Mouse (Mus musculus) liver, postnatal 0 days (tissue): Measurements from ENCODE around the gene Suclg2. TPM values are rescaled to one million over a fixed set of nuclear protein-coding genes. Genes with fewer than 3 reads are reported as not detected.

ENCODE experiments used
- ATAC-seq: fragments of 200-750 bp; cut with Nextera tagmentation; 2 replicates; pipeline ENCODE4 v1.8.0; 2017; ENCODE audit warnings: mild to moderate bottlenecking, moderate library complexity
- DNase-seq: peaks from one replicate; pipeline ENCODE4 v3.0.0-alpha.2; 2016
- H3K27ac ChIP-seq: fragments of 300-500 bp; sonication (generic); 2 replicates; pipeline ENCODE4 v1.5.1; 2014; ENCODE audit warnings: antibody characterized with exemption, moderate library complexity, mild to moderate bottlenecking, low read depth
- H3K27me3 ChIP-seq: fragments of 300-500 bp; sonication (generic); 2 replicates; pipeline ENCODE4 v1.6.1; 2014; ENCODE audit warnings: low read length, control low read depth, mixed read lengths; ENCODE audit not compliant: insufficient read depth
- H3K36me3 ChIP-seq: fragments of 300-500 bp; sonication (generic); replicated peaks from 2 replicates; pipeline ENCODE4 v1.6.1; 2014; ENCODE audit warnings: mild to moderate bottlenecking, control low read depth, low read length, moderate library complexity, mixed read lengths; ENCODE audit not compliant: insufficient read depth
- H3K4me1 ChIP-seq: fragments of 300-500 bp; sonication (generic); 2 replicates; pipeline ENCODE4 v1.6.1; 2014; ENCODE audit warnings: antibody characterized with exemption, mild to moderate bottlenecking, control low read depth; ENCODE audit not compliant: insufficient read depth
- H3K4me2 ChIP-seq: fragments of 300-500 bp; sonication (generic); 2 replicates; pipeline ENCODE4 v1.6.1; 2014; ENCODE audit warnings: low read depth, mild to moderate bottlenecking, low read length, moderate library complexity, mixed read lengths
- H3K4me3 ChIP-seq: fragments of 300-500 bp; sonication (generic); 2 replicates; pipeline ENCODE4 v1.5.1; 2014; ENCODE audit warnings: low read depth, low read length
- H3K9ac ChIP-seq: fragments of 300-500 bp; sonication (generic); replicated peaks from 2 replicates; pipeline ENCODE4 v1.6.1; 2014; ENCODE audit warnings: mild to moderate bottlenecking, moderate library complexity
- H3K9me3 ChIP-seq: fragments of 300-500 bp; sonication (generic); 2 replicates; pipeline ENCODE4 v1.6.1; 2016; ENCODE audit warnings: mild to moderate bottlenecking, control low read depth, low read length, mixed read lengths
- CTCF ChIP-seq: sonication (generic); IDR thresholded peaks from 2 replicates; pipeline ENCODE4 v1.5.1; 2016; ENCODE audit warnings: antibody characterized with exemption, low read depth
- EP300 ChIP-seq: IDR thresholded peaks from 2 replicates; pipeline ENCODE4 v1.6.1; 2016; ENCODE audit warnings: antibody characterized with exemption, low read depth, mild to moderate bottlenecking
- WGBS: fragments of 180-500 bp; shearing (Covaris S2); extraction: QIAGEN DNeasy Blood & Tissue Kit; methylation state at CpG from one replicate; pipeline ENCODE4 v1.1.7; 2014; ENCODE audit not compliant: insufficient replicate concordance; 5-methylcytosine and 5-hydroxymethylcytosine counted together
- polyA plus RNA-seq: library from polyadenylated mRNA; unstranded; fragments of >200 nt; fragmentation: Nextera tagmentation; extraction: Ambion mirVana; gene quantifications from 2 replicates; pipeline ENCODE4 v1.2.1, GENCODE M21; 2015

Gene Suclg2
- polyA plus RNA-seq, 1 experiment from 2014 or later, result 73.1 TPM

DNA sequence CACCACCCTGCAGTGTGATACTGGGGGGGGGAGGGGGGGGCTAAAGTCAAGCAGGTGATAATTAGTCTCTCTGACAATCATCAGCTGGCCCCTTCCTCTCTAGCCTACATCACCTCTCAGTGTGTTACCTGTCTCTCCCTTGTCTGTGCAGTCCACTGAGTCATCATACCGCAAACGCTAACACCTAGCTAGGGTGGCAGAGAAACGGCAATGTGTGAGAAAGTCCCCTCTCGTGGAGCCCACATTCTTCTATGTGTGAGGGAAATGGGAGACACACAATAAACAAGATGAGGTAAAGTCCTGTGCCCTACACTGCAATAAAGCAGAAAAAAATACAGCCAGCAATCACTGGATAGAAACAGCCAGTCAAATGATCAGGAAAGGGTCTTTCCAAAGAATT, 6.5 kb downstream of the Suclg2 start:
- H3K9me3 ChIP-seq, result no peaks in the 10 kb centered on the region
- ATAC-seq (no peak), DNase-seq (no peak)
- H3K4me1 ChIP-seq, result peaks cover 30% of the 10 kb centered on the region
- no peaks in the 10 kb centered on the region for H3K27me3 ChIP-seq
- H3K9ac ChIP-seq, result no peak overlapping the region
- no peaks in the 10 kb centered on the region for H3K36me3 ChIP-seq
- no peak overlapping the region for H3K4me2 ChIP-seq
- 75% methylated on average over 4 of the region's 4 CpGs for WGBS
- no peak overlapping the region for H3K27ac ChIP-seq
- H3K4me3 ChIP-seq, result no peak overlapping the region
- TF ChIP-seq EP300 (no peak), CTCF (no peak)

GRCm38 (mm10) chr6:95711671-95712070, 6.9 kb downstream of the Suclg2 start:
- Histone ChIP-seq H3K36me3 (no peaks in the 10 kb centered on the region), H3K4me1 (peaks cover 29% of the 10 kb centered on the region), H3K27me3 (no peaks in the 10 kb centered on the region), H3K4me2 (no peak overlapping the region), H3K9ac (no peak overlapping the region), H3K27ac (no peak overlapping the region), H3K9me3 (no peaks in the 10 kb centered on the region), H3K4me3 (no peak overlapping the region)
- DNase-seq, result no peak
- WGBS, result 68% methylated on average over 3 of the region's 3 CpGs
- no peak for TF ChIP-seq EP300
- no peak for TF ChIP-seq CTCF
- no peak for ATAC-seq

DNA sequence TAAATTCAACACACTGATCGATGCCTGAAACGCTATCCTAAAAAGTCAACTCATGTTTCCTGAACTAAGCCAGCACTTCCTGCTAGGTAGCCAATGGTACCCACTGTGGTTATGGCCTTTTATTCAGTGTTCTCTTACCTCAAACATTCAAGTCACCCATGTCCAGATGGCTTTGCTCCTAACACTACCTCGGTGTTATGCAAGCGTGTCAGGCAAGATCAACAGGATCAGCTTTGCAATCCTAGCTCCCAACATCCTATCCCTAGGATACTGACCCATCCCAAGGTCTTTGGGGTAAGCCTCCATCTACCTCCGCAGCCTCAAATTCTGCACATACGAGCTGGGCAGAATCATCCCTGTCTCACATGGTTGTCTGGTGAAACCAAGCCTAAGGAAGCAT, 7.7 kb downstream of the Suclg2 start:
- 64% methylated on average over 6 of the region's 6 CpGs for WGBS
- Histone ChIP-seq H3K36me3 (no peaks in the 10 kb centered on the region), H3K9me3 (no peaks in the 10 kb centered on the region), H3K27ac (no peak overlapping the region), H3K4me2 (no peak overlapping the region), H3K27me3 (no peaks in the 10 kb centered on the region), H3K4me3 (no peak overlapping the region), H3K9ac (no peak overlapping the region), H3K4me1 (peaks cover 24% of the 10 kb centered on the region)
- ATAC-seq, result no peak
- no peak for DNase-seq
- no peak for TF ChIP-seq CTCF
- no peak for TF ChIP-seq EP300

DNA sequence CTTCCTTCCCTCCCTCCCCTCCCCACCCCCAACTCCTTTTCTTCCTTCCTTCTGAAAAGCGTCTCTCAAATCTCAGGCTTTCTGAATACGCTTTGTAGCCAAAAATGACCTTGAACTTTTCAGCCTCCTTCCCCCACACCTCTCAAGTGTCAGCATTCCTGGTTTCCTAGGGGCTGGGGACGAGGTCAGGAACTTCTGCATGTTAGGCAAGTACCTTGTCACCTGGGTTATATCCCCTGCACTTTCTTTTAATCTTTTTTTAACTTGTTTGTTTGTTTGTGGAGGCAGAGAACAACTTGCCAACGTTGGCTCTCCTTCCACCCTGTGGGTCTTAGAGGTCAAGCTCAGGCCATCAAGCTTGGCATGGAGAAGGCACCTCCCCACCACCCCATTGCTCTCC, 9.1 kb downstream of the Suclg2 start:
- Histone ChIP-seq H3K4me3 (no peak overlapping the region), H3K9me3 (no peaks in the 10 kb centered on the region), H3K9ac (no peak overlapping the region), H3K4me2 (no peak overlapping the region), H3K27me3 (no peaks in the 10 kb centered on the region), H3K4me1 (peaks cover 17% of the 10 kb centered on the region), H3K27ac (no peak overlapping the region), H3K36me3 (no peaks in the 10 kb centered on the region)
- DNase-seq (no peak), ATAC-seq (no peak)
- 52% methylated on average over 4 of the region's 4 CpGs for WGBS
- TF ChIP-seq CTCF (no peak), EP300 (no peak)

GRCm38 (mm10) chr6:95709106-95709505, 9.5 kb downstream of the Suclg2 start:
- no peaks in the 10 kb centered on the region for H3K27me3 ChIP-seq
- no peaks in the 10 kb centered on the region for H3K36me3 ChIP-seq
- no peak overlapping the region for H3K9ac ChIP-seq
- TF ChIP-seq EP300, result no peak
- TF ChIP-seq CTCF, result no peak
- no peak overlapping the region for H3K4me3 ChIP-seq
- DNase-seq (no peak), ATAC-seq (no peak)
- no peaks in the 10 kb centered on the region for H3K9me3 ChIP-seq
- H3K27ac ChIP-seq, result no peak overlapping the region
- H3K4me2 ChIP-seq, result no peak overlapping the region
- WGBS, result 74% methylated on average over 5 of the region's 5 CpGs
- H3K4me1 ChIP-seq, result peaks cover 12% of the 10 kb centered on the region

DNA sequence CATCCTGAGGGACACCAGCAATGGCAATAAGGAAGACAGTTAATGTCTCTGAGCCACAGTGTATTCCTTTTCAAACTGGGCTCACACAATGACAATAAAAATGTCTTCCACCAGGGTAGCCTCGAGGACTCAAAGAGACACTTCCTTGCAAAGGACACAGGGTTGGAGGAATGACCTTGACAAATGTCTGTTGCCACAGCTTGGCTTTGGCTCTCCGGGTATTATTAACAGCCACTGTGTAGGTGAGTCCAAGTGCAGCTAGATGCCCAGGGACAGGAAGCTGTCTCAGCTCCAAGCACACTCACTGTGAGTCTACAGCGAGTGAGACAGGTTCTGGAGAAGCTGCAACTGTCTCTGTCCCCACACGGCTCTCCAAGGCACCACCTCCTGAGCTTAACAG, 14.0 kb downstream of the Suclg2 start:
- no peaks in the 10 kb centered on the region for H3K27me3 ChIP-seq
- H3K4me1 ChIP-seq, result peaks cover 4% of the 10 kb centered on the region
- 57% methylated on average over 4 of the region's 4 CpGs for WGBS
- TF ChIP-seq CTCF (no peak), EP300 (no peak)
- no peak overlapping the region for H3K9ac ChIP-seq
- H3K27ac ChIP-seq, result no peak overlapping the region
- H3K4me2 ChIP-seq, result no peak overlapping the region
- DNase-seq (no peak), ATAC-seq (no peak)
- H3K9me3 ChIP-seq, result no peaks in the 10 kb centered on the region
- H3K36me3 ChIP-seq, result no peaks in the 10 kb centered on the region
- no peak overlapping the region for H3K4me3 ChIP-seq

DNA sequence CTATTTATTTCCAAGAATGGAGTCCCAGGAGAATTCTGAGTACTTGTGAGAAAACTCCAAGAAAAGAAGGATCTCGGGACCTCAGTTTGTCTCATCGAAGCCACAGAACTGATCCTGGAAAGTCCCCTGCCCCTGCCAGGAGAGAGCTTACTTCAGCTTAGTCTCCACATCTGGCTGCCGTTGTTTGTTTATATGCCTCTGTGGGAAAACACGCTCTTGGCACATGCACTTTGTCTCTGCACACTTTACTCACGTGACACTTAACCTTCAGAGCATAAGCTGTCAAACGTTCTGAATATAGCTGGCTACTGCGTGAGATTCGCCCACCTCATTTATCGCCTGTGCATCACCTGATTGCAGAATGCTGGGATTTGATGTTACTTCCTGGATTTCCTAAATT, 16.4 kb downstream of the Suclg2 start:
- Histone ChIP-seq H3K27me3 (no peaks in the 10 kb centered on the region), H3K4me1 (peaks cover 8% of the 10 kb centered on the region), H3K9ac (no peak overlapping the region), H3K4me2 (no peak overlapping the region), H3K9me3 (no peaks in the 10 kb centered on the region), H3K4me3 (no peak overlapping the region), H3K27ac (peak overlapping the region; percentile 60), H3K36me3 (no peaks in the 10 kb centered on the region)
- peak; percentile 68 for ATAC-seq
- 67% methylated on average over 9 of the region's 9 CpGs for WGBS
- DNase-seq, result no peak
- TF ChIP-seq EP300 (no peak), CTCF (no peak)
